Mouse (Mus musculus): Measurements from ENCODE around the gene Txlnb. TPM values are rescaled to one million over a fixed set of nuclear protein-coding genes. Genes with fewer than 3 reads are reported as not detected.
"Not testable (repeated sequence)": the region's sequence is repeated elsewhere in the genome, so short reads cannot be mapped to it uniquely, and the experiment has no call there.

Gene Txlnb
- polyA plus RNA-seq, 1 experiment from 2014 or later, result 2.6 TPM

DNA sequence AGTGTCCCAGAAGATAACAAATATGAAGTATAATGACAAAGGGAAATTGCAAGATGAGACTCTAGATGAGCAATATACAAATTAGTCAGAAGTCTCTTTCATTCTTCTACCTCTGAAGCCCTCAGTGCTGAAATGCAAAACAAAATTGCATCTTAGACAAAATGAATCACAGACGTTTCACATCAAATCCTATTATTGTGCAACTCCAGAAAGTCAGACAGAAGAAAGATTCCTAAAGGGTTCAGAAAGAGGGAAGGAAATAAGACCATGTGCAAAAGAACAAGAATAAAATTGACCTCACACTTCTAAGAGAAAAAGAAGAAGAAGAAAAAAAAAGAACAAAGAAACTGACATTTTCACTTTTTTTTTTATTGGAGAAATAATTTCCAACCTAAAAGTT is 8.1 kb upstream of the Txlnb start:
- no peaks in the 10 kb centered on the region for H3K27me3 ChIP-seq
- H3K4me2 ChIP-seq, result no peak overlapping the region
- 86% methylated on average over 1 of the region's 1 CpGs for WGBS
- H3K9ac ChIP-seq, result no peak overlapping the region
- H3K4me3 ChIP-seq, result no peak overlapping the region
- H3K36me3 ChIP-seq, result no peaks in the 10 kb centered on the region
- H3K4me1 ChIP-seq (replicated peaks), result no peaks in the 10 kb centered on the region
- H3K9me3 ChIP-seq, result no peaks in the 10 kb centered on the region
- ATAC-seq (ENCODE audit: low FRiP score), result no peak
- H3K27ac ChIP-seq, result no peak overlapping the region

DNA sequence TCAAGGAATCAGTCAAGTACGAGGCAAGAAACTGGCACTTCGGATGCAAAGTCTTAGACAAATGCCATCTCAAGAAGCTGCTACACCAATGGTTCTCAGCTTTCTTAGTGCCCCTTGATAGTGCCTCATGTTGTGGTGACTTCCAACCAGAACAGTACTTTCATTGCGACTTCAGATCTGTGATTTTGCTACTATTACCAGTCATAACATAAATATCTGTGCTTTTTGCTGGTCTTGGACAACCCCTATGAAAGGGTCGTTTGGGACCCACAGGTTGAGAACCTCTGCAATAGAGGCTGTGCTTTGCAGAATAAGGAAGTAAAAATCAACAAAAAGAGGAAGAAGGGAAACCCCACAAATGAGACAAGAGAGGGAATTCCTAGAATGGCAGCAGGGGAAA is 7.7 kb upstream of the Txlnb start:
- WGBS, result 85% methylated on average over 4 of the region's 4 CpGs
- Histone ChIP-seq H3K27me3 (no peaks in the 10 kb centered on the region), H3K9me3 (no peaks in the 10 kb centered on the region), H3K9ac (no peak overlapping the region), H3K36me3 (no peaks in the 10 kb centered on the region), H3K4me2 (no peak overlapping the region), H3K27ac (no peak overlapping the region), H3K4me3 (no peak overlapping the region), H3K4me1 (replicated peaks) (no peaks in the 10 kb centered on the region)
- ATAC-seq (ENCODE audit: low FRiP score), result no peak

DNA sequence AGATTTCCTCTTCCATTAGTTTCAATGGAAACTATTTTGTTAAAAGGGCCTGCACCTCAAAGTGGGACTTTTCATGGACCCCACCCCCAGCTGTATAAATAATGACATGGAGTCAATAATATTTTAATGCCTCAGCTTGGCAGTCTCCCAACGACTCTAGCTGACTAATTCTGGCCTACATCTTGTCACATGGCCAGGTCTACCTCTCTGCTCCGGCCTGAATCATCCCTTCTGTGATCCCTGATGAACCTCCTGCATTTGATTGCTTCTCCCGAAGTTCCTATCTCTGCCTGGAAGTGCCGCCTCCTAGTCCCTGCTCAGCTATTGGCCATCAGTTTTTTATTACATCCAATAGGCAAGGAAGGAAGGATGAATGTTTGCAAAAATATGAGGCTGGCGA is 2.1 kb upstream of the Txlnb start:
- WGBS, result 83% methylated on average over 5 of the region's 5 CpGs

DNA sequence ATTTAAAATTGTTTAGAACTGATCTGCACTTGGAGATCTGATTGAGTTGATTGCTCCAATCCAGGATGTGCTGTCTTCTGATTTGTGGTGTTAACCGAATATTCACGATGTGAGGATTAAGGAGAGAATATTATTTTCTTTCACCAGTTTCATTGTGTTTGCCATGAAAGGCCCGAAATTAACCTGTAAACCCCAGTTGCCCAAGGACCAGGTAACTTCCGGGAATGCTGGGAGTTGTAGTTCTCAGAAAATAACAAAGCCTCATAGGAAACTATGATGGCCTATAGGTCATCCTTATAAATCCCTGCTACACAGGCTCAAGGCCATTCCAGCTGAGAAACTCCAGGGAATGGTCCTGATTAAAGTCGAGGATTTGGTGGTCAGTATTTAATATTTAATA is 1.6 kb upstream of the Txlnb start:
- Histone ChIP-seq H3K4me2 (no peak overlapping the region), H3K9me3 (no peaks in the 10 kb centered on the region), H3K27ac (no peak overlapping the region), H3K9ac (no peak overlapping the region), H3K4me3 (no peak overlapping the region), H3K4me1 (replicated peaks) (peaks cover 22% of the 10 kb centered on the region), H3K27me3 (no peaks in the 10 kb centered on the region), H3K36me3 (no peaks in the 10 kb centered on the region)
- no peak for ATAC-seq (ENCODE audit: low FRiP score)
- WGBS, result 89% methylated on average over 5 of the region's 5 CpGs

More for the DNA sequence above, 2.1 kb upstream of the Txlnb start:
- H3K4me3 ChIP-seq, result no peak overlapping the region
- no peaks in the 10 kb centered on the region for H3K27me3 ChIP-seq
- no peak overlapping the region for H3K9ac ChIP-seq
- no peak for ATAC-seq (ENCODE audit: low FRiP score)
- no peaks in the 10 kb centered on the region for H3K36me3 ChIP-seq
- H3K9me3 ChIP-seq, result no peaks in the 10 kb centered on the region
- H3K4me1 ChIP-seq (replicated peaks), result peaks cover 22% of the 10 kb centered on the region
- H3K4me2 ChIP-seq, result no peak overlapping the region
- H3K27ac ChIP-seq, result no peak overlapping the region

DNA sequence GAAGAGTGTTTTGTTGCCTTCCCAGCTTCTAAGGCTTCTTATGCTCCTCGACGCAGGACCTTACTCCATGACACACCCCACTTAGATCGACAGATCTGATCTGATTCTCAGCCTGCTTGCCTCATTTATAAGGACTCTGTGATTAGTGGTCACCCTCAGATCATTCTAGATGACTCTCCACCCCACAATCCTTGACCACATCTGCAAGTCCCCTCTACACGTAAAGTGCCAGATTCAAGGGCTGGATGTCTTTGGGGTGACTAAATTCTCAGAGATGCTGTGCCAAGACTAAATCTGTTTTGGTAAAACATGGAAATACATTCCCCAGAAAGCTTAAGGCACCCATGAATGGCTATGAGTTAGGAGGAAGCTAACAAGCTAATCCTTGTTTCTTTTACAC is 799 bp upstream of the Txlnb start:
- H3K27me3 ChIP-seq, result no peaks in the 10 kb centered on the region
- H3K4me2 ChIP-seq, result no peak overlapping the region
- peak overlapping the region; percentile 79; the same call in 1 of the 2 replicates for H3K27ac ChIP-seq
- H3K4me3 ChIP-seq, result no peak overlapping the region
- H3K36me3 ChIP-seq, result no peaks in the 10 kb centered on the region
- H3K4me1 ChIP-seq (replicated peaks), result peaks cover 22% of the 10 kb centered on the region
- 84% methylated on average over 4 of the region's 4 CpGs for WGBS
- H3K9ac ChIP-seq, result no peak overlapping the region
- no peaks in the 10 kb centered on the region for H3K9me3 ChIP-seq
- no peak for ATAC-seq (ENCODE audit: low FRiP score)

DNA sequence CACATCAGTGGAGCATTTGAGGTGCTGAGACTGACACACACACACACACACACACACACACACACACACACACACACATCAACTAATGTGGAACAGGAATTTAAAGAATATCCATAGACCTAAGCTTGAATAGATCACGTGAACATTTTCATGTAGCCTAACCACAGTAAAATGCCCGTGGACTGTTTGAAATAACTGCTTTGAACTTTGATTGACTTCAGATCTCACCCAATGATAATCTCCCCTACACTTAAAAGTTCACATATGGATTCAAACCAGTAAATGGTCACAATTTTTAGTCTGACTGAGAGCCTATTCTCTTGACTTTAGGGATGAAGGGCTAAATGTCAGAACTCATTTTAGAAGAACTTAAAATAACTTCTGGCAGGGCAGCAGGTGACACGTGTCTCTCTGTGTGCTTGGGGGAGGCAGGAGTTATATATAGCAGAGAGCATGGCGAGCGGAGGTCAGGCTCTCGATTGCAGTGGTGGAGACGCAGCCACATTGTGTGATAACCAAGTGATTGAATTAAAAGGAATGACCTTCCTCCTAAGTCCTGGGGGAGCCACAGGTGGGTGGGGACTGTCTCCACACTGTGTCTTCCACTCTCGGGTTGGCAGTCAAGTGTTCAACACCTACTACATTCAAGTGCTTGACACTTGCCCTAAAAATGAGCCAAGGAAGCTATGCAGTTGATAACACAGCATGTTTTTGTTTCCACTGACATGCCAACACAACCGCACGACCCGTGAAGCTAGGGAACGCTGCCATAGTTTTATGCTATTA is 1.0 kb downstream of the Txlnb start:
- H3K4me1 ChIP-seq (replicated peaks), result peaks cover 22% of the 10 kb centered on the region
- no peaks in the 10 kb centered on the region for H3K9me3 ChIP-seq
- no peak overlapping the region for H3K9ac ChIP-seq
- no peaks in the 10 kb centered on the region for H3K27me3 ChIP-seq
- no peak overlapping the region for H3K4me3 ChIP-seq
- no peak for ATAC-seq (ENCODE audit: low FRiP score)
- H3K4me2 ChIP-seq, result peak overlapping the region; percentile 51
- peak overlapping the region; percentile 79; the same call in 1 of the 2 replicates for H3K27ac ChIP-seq
- 59% methylated on average over 12 of the region's 12 CpGs for whole genome bisulfite sequencing
- H3K36me3 ChIP-seq, result no peaks in the 10 kb centered on the region

DNA sequence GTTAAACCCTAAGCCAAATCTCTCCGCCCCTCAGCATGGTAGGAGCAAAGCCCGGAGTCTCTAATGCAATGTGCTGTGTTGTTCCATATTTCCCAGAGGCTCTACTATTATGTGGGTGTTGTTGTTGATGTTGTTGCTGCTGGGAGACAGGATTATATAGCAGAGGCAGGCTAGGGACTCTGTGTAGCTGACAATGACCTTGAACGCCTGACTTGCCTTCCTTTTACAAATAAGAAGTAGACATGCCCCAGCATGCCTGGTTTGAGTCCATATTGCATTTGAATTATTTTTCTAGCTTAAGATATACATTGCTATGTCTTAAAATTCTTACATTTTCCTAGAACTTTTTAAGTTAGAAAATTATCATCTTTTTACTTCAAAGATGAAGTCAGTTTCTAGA is 1.7 kb downstream of the Txlnb start:
- Histone ChIP-seq H3K4me2 (0 out of 2 replicates have a peak overlapping the region, but pooled peaks have one; percentile 51), H3K9ac (no peak overlapping the region), H3K4me3 (no peak overlapping the region), H3K4me1 (replicated peaks) (peaks cover 22% of the 10 kb centered on the region), H3K36me3 (no peaks in the 10 kb centered on the region), H3K27ac (no peak overlapping the region), H3K27me3 (no peaks in the 10 kb centered on the region), H3K9me3 (no peaks in the 10 kb centered on the region)
- WGBS, result 85% methylated on average over 3 of the region's 3 CpGs
- no peak for ATAC-seq (ENCODE audit: low FRiP score)

DNA sequence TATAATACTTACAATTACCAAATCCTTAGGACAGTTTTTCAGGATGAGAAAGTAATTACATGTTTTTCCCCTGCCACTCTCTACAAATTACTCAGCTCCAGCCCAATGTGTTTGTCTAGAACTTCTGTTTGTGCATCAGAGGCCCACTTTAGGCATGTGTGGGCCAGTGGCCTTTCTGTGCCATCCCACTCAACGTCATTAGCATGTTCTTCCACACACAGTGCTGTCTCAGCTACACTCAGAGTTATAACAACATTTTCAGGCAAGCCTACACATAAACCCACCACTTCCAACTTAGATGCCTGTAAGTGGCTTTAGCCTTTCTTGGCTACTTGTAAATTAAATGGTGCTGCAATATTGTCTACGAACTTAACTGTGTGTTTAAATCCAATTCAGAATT is 5.8 kb downstream of the Txlnb start:
- Histone ChIP-seq H3K9me3 (no peaks in the 10 kb centered on the region), H3K27me3 (no peaks in the 10 kb centered on the region), H3K36me3 (no peaks in the 10 kb centered on the region), H3K4me1 (replicated peaks) (peaks cover 8% of the 10 kb centered on the region; the same call in 1 of the 2 replicates), H3K4me3 (no peak overlapping the region), H3K4me2 (no peak overlapping the region), H3K9ac (no peak overlapping the region), H3K27ac (no peak overlapping the region)
- ATAC-seq (ENCODE audit: low FRiP score), result no peak
- WGBS, result 90% methylated on average over 2 of the region's 2 CpGs

DNA sequence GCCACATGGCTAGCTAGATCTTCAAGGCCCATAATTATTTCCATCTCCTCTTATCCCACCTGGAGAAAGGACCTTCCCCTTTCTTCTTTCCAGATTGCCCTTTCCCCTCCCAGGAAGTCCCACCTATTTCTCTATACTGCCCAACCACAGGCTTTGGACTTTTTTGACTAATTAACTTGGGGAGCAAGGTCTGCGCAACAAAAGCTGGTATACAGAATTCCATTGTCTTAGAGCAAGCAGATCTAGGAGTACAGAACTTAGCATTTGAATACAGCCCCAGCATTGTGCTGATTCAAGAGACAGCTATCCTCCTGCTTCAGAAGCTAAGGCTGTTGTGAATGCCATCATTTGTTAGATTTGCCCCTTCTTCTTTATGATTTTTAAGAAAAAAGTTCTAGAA is 12.5 kb downstream of the Txlnb start:
- no peaks in the 10 kb centered on the region for H3K4me1 ChIP-seq (replicated peaks)
- H3K4me3 ChIP-seq, result no peak overlapping the region
- H3K9ac ChIP-seq, result no peak overlapping the region
- H3K9me3 ChIP-seq, result no peaks in the 10 kb centered on the region
- ATAC-seq (ENCODE audit: low FRiP score), result no peak
- H3K4me2 ChIP-seq, result no peak overlapping the region
- 71% methylated on average over 1 of the region's 1 CpGs for WGBS
- no peaks in the 10 kb centered on the region for H3K36me3 ChIP-seq
- H3K27me3 ChIP-seq, result no peaks in the 10 kb centered on the region
- no peak overlapping the region for H3K27ac ChIP-seq

DNA sequence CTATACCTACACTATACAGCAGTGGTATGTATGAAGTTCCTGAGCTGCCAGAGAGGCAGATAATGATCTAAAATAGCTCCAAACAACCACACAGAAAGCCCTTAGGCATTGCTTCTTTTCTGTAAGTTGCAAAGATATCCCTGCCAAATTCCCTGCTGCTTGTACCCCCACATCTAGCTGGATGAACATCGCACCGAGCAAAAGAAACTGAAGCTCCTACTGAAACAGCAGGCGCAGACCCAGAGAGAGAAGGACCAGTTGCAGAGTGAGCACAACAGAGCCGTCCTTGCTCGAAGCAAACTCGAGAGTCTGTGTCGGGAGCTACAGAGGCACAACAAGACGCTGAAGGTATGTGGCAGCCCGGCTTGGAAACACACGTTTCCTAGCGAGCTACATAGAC is 19.0 kb downstream of the Txlnb start:
- no peak overlapping the region for H3K27ac ChIP-seq
- H3K9me3 ChIP-seq, result peaks cover 12% of the 10 kb centered on the region
- H3K4me2 ChIP-seq, result no peak overlapping the region
- no peak for ATAC-seq (ENCODE audit: low FRiP score)
- H3K4me3 ChIP-seq, result no peak overlapping the region
- H3K9ac ChIP-seq, result no peak overlapping the region
- WGBS, result 90% methylated on average over 11 of the region's 11 CpGs
- no peaks in the 10 kb centered on the region for H3K4me1 ChIP-seq (replicated peaks)
- H3K36me3 ChIP-seq, result peaks cover 27% of the 10 kb centered on the region
- H3K27me3 ChIP-seq, result no peaks in the 10 kb centered on the region

DNA sequence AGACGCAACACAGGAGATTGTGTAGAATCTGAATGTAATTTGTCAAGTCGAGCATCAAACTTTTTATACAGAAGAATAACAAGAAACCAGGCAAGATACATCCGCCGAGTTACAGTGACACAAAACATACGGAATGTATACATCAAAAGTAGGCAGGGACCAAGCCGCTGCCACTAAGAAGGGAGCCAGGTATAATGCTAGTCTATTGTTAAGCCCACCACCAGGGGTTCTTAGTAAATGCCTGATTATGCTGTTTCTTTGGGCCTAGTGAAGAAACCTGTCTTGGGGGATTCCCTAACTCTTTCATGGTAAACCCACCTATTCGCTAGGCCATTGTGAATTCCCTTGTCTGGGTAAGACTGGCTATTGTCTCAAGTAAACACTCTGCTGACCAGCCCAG is 24.4 kb downstream of the Txlnb start:
- WGBS, result 89% methylated on average over 7 of the region's 7 CpGs
- not testable (repeated sequence) for H3K9ac ChIP-seq; H3K4me2 ChIP-seq; H3K4me3 ChIP-seq; ATAC-seq (ENCODE audit: low FRiP score); H3K27ac ChIP-seq; H3K4me1 ChIP-seq (replicated peaks); H3K27me3 ChIP-seq
- Histone ChIP-seq H3K9me3 (peaks cover 12% of the 10 kb centered on the region), H3K36me3 (peaks cover 22% of the 10 kb centered on the region)

DNA sequence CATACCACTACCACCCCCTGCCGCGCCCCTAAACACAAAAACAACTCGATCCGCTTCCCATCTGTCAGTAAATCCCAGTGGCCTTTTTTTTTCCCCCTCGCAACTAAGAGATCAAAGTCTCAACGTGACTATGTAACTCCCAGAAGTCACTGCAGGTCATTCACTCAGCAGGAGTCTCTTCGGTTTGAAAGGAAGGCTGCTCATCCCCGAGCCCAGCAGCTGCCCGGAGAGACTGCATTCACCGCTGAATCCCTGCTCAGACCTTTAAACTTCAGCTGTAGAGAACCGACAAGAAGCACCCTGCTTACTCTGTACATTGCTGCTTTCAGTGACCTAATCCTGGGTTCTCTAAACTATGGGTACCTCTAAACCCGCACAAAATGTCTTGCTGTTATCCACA is 31.4 kb downstream of the Txlnb start:
- H3K27ac ChIP-seq, result no peak overlapping the region; the same call in 1 of the 2 replicates
- ATAC-seq (ENCODE audit: low FRiP score), result peak; percentile 49; the same call in 1 of the 2 replicates
- H3K9ac ChIP-seq, result no peak overlapping the region

DNA sequence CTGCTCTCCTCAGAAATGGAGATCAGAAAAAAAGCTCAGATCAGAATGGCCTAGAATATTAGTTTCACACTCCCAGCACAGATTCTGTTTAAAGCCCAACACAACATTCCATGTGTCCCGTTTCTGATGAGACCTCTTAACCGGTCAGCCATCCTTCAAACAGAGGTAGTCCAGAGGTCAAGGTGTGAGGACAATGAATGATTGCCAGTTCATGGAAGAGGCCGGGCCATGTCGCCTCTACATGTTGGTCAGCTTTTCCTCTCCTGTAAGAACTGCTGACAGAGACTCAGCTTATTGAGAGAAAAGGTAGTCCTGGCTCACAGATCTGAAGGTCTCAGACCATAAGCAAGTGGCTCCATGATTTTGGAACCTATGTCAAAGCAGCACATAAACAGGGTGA is 33.2 kb downstream of the Txlnb start:
- Histone ChIP-seq H3K27ac (no peak overlapping the region), H3K9me3 (no peaks in the 10 kb centered on the region), H3K4me3 (no peak overlapping the region), H3K4me1 (replicated peaks) (peaks cover 11% of the 10 kb centered on the region), H3K9ac (no peak overlapping the region), H3K4me2 (no peak overlapping the region), H3K36me3 (no peaks in the 10 kb centered on the region), H3K27me3 (no peaks in the 10 kb centered on the region)
- WGBS, result 85% methylated on average over 4 of the region's 4 CpGs
- no peak for ATAC-seq (ENCODE audit: low FRiP score)

More for the DNA sequence above, 31.4 kb downstream of the Txlnb start:
- Histone ChIP-seq H3K9me3 (no peaks in the 10 kb centered on the region), H3K4me2 (peak overlapping the region; percentile 48), H3K4me1 (replicated peaks) (peaks cover 11% of the 10 kb centered on the region), H3K36me3 (no peaks in the 10 kb centered on the region), H3K4me3 (peak overlapping the region; percentile 16; the same call in 1 of the 2 replicates), H3K27me3 (no peaks in the 10 kb centered on the region)
- 1% methylated on average over 12 of the region's 12 CpGs for WGBS

Measured in hindbrain, embryonic 13.5 days (tissue).